Mouse (Mus musculus): ENCODE data around the gene Noto. TPM values are rescaled to one million over a fixed set of nuclear protein-coding genes. Genes with fewer than 3 reads are reported as not detected.
"Not testable (repeated sequence)": the region's sequence is repeated elsewhere in the genome, so short reads cannot be mapped to it uniquely, and the experiment has no call there.

Gene Noto
- polyA plus RNA-seq, 1 experiment from 2014 or later = not detected

DNA sequence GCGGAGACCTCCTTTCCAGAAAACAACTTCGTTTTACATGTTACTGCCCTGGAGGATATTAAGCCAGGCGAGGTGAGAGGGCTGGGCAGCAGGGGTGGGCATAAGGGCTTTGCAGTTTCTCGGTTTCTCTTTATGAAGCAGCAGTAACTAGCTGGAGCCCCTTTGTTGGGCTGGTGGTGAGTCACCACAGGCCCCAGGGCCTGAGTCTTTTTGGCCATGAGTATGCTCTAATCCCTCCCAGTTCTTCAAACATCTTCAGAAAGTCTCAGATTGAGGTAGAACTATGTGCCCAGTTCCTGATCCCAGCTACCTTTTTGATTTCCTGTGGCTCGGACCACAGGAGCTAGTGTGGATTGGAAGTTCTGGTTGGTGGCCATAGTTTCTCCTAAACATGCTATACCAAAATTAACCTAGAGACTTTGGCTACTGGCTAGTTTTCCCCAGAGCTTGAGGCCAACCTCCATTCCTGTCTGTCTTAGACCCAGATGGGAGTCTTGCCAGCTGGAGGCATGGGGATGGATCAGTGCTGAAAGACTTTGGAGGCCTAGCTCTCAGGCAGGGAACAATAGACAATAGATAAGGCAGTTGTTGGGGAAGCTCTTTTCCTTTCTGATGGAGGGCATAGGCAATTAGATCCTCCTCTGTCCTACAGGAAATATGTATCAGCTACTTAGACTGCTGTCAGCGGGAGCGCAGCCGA lies 20.7 kb downstream of the Noto start:
- Histone ChIP-seq H3K27ac (no peak overlapping the region), H3K36me3 (ENCODE audit: inconsistent target) (peaks cover 16% of the 10 kb centered on the region; the same call in 1 of the 2 replicates), H3K79me2 (ENCODE audit: inconsistent target) (no peaks in the 10 kb centered on the region), H3K4me3 (ENCODE audit: inconsistent target) (no peak overlapping the region)
- 94% methylated on average over 8 of the region's 8 CpGs for WGBS (ENCODE audit: missing documents)

DNA sequence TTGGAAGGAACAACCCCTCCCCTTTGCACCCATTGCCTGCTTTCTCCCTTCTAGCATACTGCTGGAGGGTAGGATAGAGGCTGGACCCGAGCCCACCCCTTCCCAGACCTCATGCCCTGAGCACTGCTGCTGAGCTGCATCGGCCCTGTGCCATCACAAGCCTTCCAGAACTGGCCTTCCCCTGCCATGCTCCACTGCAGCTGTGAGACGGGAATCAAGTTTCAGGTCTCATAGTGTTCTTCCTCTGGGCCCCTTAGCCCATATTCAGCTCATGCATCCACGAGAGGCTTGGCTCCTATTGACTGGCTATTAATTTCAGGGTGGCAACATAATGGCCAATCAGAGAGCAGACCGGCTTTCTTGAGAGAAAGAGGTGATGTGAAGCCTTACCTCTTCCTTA lies 21.6 kb downstream of the Noto start:
- 95% methylated on average over 5 of the region's 5 CpGs for WGBS (ENCODE audit: missing documents)
- Histone ChIP-seq H3K27ac (no peak overlapping the region), H3K4me3 (ENCODE audit: inconsistent target) (no peak overlapping the region), H3K79me2 (ENCODE audit: inconsistent target) (no peaks in the 10 kb centered on the region), H3K36me3 (ENCODE audit: inconsistent target) (peaks cover 11% of the 10 kb centered on the region; the same call in 1 of the 2 replicates)

DNA sequence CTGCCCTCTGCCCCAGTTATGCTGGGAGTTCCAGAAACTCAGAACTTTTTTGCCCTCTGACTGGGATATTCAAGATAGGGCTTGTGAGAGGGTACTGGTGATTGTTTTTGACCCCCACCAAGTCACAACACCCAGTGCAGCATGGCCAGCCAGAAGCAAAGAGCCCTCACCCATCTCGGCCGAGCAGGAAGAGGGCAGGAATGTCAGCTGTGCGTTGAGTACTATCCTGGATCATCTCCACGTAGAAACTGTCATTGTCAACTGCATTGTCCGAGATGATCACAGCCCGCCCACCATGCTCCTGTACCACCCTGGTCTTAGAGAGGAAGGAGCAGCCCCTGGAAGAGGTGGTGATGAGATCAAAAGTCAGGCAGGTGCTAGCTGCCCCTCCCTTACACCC lies 23.7 kb downstream of the Noto start:
- H3K4me3 ChIP-seq (ENCODE audit: inconsistent target) = no peak overlapping the region
- peaks cover 5% of the 10 kb centered on the region for H3K79me2 ChIP-seq (ENCODE audit: inconsistent target)
- H3K36me3 ChIP-seq (ENCODE audit: inconsistent target) = peaks cover 11% of the 10 kb centered on the region; the same call in 1 of the 2 replicates
- no peak overlapping the region for H3K27ac ChIP-seq
- WGBS (ENCODE audit: missing documents) = 96% methylated on average over 6 of the region's 6 CpGs

DNA sequence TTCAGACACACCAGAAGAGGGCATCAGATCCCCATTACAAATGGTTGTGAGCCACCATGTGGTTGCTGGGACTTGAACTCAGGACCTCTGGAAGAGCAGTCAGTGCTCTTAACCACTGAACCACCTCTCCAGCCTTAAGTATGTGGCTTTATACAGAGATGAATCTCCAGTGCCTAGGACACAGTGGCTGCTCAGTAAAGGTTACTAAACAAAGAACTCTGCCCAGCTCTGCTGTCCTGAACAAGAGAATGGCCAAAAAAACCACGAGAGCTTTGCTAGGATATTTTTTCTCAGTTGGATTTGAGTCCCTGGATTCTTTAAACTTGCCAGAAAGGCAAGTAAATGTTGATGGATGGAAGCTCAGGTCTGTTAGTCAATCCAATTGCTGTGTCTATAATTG lies 26.5 kb downstream of the Noto start:
- 100% methylated on average over 1 of the region's 1 CpGs for WGBS (ENCODE audit: missing documents)
- Histone ChIP-seq H3K36me3 (ENCODE audit: inconsistent target) (peaks cover 10% of the 10 kb centered on the region; the same call in 1 of the 2 replicates), H3K79me2 (ENCODE audit: inconsistent target) (peaks cover 33% of the 10 kb centered on the region)
- not testable (repeated sequence) for H3K4me3 ChIP-seq (ENCODE audit: inconsistent target); H3K27ac ChIP-seq

DNA sequence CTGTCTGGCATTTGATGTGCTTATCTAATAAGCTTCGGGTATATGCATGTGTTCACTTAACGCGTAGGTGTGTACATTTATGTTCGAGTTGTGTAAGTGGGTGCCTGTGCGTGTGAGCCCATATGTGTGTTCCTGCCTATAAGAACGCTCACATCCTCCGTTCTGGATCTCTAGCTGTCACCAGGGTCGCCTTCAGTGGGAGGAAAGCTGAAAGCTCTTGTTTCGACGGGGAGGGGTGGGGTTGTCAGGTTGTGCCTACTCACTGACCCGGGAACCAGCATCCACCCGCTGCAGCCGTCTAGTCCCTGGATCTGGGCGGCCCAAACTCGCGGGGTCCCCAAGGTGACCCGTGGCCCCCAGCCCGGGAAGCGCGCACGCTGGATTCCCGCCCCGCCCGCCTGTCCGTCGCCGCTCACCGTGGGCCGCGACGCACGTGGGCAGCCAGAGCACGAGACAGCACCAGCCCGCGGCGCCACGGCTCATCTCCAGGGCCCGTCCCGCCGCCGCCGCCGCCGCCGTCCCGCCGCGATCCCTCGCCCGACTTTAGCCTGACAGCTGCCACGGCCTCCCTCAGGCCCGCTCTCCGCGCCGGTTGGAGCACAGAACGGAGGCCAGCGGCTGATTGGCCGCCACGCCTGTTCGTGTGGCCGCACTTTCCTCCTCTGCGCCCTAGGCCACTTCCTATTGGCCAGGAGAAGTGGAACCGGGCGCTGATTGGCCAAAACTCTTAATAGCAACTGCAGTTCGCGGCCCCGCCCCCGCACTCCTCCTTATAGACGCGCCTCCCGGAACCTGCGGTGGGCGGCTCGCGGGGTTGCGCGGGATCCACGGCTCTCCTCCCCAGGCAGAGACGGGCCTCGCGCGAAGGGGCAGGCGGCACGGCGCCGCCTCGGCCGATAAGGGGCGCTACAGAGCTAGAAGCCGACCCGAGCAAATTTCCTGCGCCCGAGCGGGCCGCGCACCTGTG lies 27.3 kb downstream of the Noto start, which contains the start of gene Cct7:
Gene Cct7 (plus strand): TSS at position 818 of the 967 bp plus-strand sequence.
- Histone ChIP-seq H3K79me2 (ENCODE audit: inconsistent target) (peaks cover 42% of the 10 kb centered on the region), H3K27ac (peak within 1 kb of the TSS; percentile 88), H3K36me3 (ENCODE audit: inconsistent target) (peaks cover 2% of the 10 kb centered on the region; the same call in 1 of the 2 replicates), H3K4me3 (ENCODE audit: inconsistent target) (peak within 1 kb of the TSS; percentile 93)
- 2% methylated on average over 95 of the region's 96 CpGs for WGBS (ENCODE audit: missing documents)

DNA sequence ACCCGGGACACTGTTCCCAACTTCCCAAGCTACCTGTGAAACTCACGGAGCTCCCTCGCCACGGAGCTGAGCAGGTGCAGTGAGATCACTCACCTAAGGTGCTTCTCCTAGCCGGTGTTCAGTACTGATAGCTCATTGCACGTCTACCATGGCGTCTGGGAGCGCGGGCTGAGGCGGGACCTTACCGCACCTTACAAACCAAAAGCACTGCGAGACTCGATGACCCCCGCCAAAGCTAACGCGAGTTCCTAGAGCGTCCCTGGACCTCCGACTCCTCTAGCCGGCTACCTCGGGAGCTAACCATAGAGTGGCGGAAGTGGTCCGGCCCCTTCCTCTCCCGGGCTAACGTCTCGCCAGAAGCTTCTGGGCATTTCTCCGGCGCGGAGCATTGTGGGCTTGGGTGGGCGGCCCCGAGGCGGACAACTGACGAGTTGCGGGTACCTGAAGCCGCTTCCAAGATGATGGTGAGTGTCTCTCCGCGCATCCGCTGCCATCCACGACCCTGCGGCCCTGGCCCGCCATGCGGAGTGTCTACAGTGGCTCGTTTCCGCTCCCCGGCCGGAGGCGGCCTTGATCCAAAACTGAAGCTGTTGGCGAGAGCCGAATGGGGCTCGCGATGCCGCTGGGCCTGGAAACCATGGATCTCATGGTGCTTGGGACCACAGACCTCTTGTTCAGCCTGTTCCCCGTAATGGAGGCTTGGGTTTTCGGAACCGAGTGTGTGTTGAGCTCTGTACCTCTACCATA lies 28.2 kb downstream of the Noto start, which contains the start of gene Pradc1:
Gene Pradc1 (minus strand): TSS at position 307 of the 747 bp plus-strand sequence.
- Histone ChIP-seq H3K36me3 (ENCODE audit: inconsistent target) (no peaks in the 10 kb centered on the region), H3K27ac (peak within 1 kb of the TSS; percentile 88)
- 0% methylated on average over 53 of the region's 54 CpGs for WGBS (ENCODE audit: missing documents)

DNA sequence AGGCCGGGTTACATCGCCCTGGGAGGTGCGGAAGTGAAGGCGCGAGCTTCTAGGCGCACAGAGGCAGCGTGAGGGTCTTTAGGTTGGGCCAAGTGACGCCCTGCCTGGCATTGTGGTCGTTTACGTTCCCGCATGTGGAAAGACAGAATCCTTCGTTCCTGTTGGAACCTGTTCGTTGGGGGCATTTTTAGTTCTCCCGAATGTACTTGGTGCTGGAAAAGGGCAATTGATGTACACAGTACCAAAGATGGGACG lies 28.7 kb downstream of the Noto start:
- peak overlapping the region; percentile 88 for H3K27ac ChIP-seq
- H3K4me3 ChIP-seq (ENCODE audit: inconsistent target) = peak overlapping the region; percentile 93
- H3K36me3 ChIP-seq (ENCODE audit: inconsistent target) = no peaks in the 10 kb centered on the region
- under 1% methylated on average over 15 of the region's 15 CpGs for WGBS (ENCODE audit: missing documents)
- peaks cover 55% of the 10 kb centered on the region for H3K79me2 ChIP-seq (ENCODE audit: inconsistent target)

More for the DNA sequence above, 28.2 kb downstream of the Noto start, which contains the start of gene Pradc1:
- Histone ChIP-seq H3K79me2 (ENCODE audit: inconsistent target) (peaks cover 50% of the 10 kb centered on the region), H3K4me3 (ENCODE audit: inconsistent target) (peak within 1 kb of the TSS; percentile 93)

DNA sequence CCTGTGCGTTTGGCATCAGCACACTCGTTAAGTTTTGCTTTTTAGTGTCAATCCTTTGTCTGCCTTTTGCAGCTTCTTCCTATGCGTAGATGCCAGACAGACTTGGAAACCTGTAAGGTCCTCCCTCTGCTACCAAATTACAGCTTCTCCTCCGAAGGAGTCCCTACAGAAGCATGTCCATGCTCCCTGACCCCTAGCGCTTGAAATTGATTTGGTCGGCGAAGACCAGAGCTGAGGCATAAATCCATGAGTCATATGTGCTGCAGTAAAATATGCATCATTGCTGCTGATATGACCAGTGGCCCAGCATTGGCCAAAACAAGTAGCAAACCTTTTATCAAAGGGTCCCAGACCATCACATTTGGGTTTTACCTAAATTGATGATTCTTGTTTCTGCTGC lies 29.1 kb downstream of the Noto start:
- Histone ChIP-seq H3K36me3 (ENCODE audit: inconsistent target) (no peaks in the 10 kb centered on the region), H3K79me2 (ENCODE audit: inconsistent target) (peaks cover 60% of the 10 kb centered on the region), H3K27ac (peak overlapping the region; percentile 88), H3K4me3 (ENCODE audit: inconsistent target) (peak overlapping the region; percentile 93)
- WGBS (ENCODE audit: missing documents) = 5% methylated on average over 7 of the region's 7 CpGs

DNA sequence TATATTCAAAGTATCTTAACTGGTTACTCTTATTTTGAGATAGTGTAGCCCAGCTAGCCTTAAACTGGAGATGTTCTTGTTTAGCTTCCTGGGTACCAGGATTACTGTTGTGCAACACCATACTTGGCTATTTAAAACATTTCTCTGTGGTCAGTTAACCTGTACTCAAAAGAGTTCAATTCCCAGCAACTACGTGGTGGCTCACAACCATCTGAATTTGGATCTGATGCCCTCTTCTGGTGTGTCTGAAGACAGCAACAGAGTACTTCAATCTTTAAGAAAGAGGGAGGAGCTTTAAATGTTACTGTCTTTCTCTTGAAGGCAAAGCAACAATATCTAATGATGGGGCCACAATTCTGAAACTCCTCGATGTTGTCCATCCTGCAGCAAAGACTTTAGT lies 35.9 kb downstream of the Noto start:
- no peak overlapping the region for H3K27ac ChIP-seq
- peaks cover 59% of the 10 kb centered on the region for H3K79me2 ChIP-seq (ENCODE audit: inconsistent target)
- 73% methylated on average over 2 of the region's 2 CpGs for WGBS (ENCODE audit: missing documents)
- no peak overlapping the region for H3K4me3 ChIP-seq (ENCODE audit: inconsistent target)
- H3K36me3 ChIP-seq (ENCODE audit: inconsistent target) = peaks cover 52% of the 10 kb centered on the region

DNA sequence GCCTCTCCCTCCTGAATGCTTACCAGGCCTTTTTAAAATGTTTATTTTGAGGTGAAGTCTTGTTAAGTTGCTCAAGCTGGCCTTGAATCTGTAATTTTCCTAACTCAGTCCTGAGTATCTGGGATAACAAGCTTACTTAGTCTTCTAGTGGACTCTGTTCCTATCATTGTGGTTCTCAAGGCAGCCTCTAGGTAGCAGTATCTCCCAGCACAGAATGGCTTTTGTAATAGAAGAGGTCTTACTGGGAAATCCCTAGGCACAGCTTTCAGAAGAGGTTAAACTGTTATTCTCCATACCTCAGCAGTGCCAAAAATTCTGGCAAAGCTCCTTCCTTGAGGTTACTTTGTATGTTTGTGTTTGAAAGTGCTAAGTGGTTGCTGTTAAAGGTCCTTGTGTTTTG lies 41.7 kb downstream of the Noto start:
- Histone ChIP-seq H3K36me3 (ENCODE audit: inconsistent target) (peaks cover 84% of the 10 kb centered on the region), H3K79me2 (ENCODE audit: inconsistent target) (peaks cover 1% of the 10 kb centered on the region; the same call in 1 of the 2 replicates)

DNA sequence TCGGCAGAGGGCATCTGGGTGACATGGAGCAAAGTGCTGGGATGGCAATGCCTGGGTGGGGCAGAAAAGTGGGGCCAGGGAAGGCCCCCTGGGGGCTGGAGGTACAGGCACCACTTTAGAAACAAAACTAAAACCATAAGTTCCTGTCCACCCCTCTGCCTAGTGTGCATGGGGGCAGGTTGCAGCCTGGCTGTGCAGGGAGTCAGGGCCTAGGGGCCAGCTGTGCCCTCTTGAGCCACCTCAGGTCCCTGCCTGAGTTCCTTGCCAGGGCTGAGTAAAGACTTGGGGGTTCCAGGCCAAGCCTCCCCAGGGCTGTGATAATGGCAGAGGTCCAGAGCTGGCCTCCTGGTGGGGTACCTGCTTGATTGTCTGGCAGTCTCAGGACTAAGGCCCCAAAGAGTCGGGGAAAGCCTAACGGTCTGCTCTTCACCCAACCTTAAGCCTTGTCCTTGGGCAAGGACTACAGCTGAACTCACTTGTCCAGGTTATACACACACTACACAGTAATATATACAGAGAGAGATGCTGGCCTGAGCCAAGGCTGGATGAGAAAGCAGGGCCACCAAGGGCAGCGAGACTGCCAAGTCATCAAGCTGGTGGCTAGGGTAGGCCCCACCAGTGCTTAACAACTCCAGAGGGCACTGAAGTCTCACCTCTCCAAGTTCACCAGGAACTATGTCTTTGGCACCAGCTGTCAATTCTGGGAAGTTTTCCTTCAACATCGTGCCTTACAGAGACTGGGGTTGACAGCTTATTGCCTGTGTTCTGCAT lies 46.2 kb downstream of the Noto start:
- 86% methylated on average over 5 of the region's 5 CpGs for WGBS (ENCODE audit: missing documents)
- no peak overlapping the region for H3K4me3 ChIP-seq (ENCODE audit: inconsistent target)
- H3K27ac ChIP-seq = no peak overlapping the region
- H3K36me3 ChIP-seq (ENCODE audit: inconsistent target) = peaks cover 45% of the 10 kb centered on the region
- H3K79me2 ChIP-seq (ENCODE audit: inconsistent target) = no peaks in the 10 kb centered on the region

More for the DNA sequence above, 41.7 kb downstream of the Noto start:
- H3K27ac ChIP-seq = no peak overlapping the region
- no peak overlapping the region for H3K4me3 ChIP-seq (ENCODE audit: inconsistent target)

DNA sequence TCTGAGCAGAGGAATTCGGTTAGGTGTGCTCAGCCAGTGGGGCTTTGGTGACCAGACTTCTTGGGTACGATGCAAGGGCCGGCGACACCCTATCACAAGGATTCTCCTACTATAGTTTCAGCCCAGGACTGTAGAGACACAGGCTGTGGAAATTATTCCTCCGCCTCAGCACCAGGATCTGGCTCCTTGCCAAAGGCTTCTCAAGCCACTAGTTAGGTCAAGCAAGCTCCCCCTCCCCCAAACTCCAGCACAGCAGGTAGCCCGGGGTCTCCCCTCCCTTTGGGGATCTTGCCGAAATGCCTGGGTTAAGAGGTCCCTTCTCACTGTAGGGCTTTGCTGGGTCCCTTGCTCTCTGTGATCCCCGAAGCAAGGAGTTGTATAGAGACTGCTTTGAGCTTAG lies 48.3 kb downstream of the Noto start:
- peaks cover 23% of the 10 kb centered on the region; the same call in 1 of the 2 replicates for H3K36me3 ChIP-seq (ENCODE audit: inconsistent target)
- H3K4me3 ChIP-seq (ENCODE audit: inconsistent target) = no peak overlapping the region
- H3K79me2 ChIP-seq (ENCODE audit: inconsistent target) = no peaks in the 10 kb centered on the region
- 83% methylated on average over 8 of the region's 8 CpGs for WGBS (ENCODE audit: missing documents)
- no peak overlapping the region for H3K27ac ChIP-seq

DNA sequence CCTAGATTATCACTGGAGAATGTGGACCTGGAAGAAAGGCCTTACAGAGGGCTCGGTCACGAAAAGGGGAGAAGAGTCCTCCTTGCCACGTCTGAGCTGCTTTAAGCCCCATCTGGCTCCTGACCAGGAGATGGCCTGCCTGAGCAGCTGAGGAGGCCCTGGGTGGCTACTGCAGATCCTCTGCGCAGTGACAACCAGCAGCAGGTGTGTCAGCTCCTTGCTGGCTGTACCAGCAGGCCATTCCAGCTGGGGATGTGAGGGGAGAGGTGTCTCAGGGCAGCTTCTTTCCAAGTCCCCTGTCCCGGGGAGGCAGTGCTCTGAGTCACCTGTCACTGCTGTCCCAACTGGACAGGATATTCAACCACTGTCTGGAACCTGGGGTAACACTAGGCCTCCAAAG lies 48.9 kb downstream of the Noto start:
- H3K4me3 ChIP-seq (ENCODE audit: inconsistent target) = no peak overlapping the region
- WGBS (ENCODE audit: missing documents) = 75% methylated on average over 5 of the region's 5 CpGs
- H3K36me3 ChIP-seq (ENCODE audit: inconsistent target) = peaks cover 18% of the 10 kb centered on the region; the same call in 1 of the 2 replicates
- no peak overlapping the region for H3K27ac ChIP-seq
- no peaks in the 10 kb centered on the region for H3K79me2 ChIP-seq (ENCODE audit: inconsistent target)

DNA sequence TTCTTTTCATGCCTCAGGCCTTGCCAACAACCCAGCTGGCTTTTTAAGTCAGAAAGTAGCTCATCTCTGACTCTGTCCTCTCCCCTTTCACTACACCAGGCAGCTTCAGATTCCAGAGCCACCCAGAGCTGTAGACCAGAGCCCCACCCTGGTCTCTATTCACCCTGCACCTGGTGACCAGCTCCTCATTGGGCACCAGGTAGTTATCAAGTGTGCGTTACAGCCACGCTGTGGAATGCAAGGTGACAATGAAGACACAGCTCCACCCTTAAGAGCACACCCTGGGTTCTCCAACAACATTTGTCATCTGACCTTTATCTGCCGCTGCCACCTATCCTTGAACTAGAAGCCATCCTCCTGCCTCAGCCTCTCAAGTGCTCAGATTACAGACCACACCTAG lies 51.9 kb downstream of the Noto start:
- Histone ChIP-seq H3K79me2 (ENCODE audit: inconsistent target) (no peaks in the 10 kb centered on the region), H3K27ac (no peak overlapping the region), H3K4me3 (ENCODE audit: inconsistent target) (no peak overlapping the region), H3K36me3 (ENCODE audit: inconsistent target) (no peaks in the 10 kb centered on the region)
- WGBS (ENCODE audit: missing documents) = 87% methylated on average over 3 of the region's 3 CpGs

Data from macrophage (primary cell).